Mouse (Mus musculus): ENCODE data around the gene Vmn1r115. TPM values are rescaled to one million over a fixed set of nuclear protein-coding genes. Genes with fewer than 3 reads are reported as not detected.

The Vmn1r115 gene
- not detected in 2 replicates for polyA plus RNA-seq (2015; fragmentation: Nextera tagmentation; extraction: Ambion mirVana)

DNA sequence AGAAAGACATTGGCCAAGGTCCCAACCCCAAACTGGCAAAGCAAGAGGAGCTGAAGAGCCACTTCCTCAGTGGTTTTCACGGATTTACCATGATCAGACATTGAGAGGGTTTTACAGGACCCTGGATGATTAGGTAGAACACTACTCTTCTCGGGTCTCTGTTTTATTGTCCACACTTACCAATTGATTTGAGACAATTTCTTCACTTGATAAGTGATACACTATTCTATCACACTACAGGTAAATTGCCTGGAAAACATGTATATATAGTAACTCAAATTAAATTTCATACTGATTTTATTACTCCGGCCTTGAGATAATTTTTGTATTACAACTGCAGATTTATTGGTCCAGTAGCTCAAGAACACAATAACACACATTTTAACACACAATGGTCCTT is at the start of gene Vmn1r115:
TSS of gene Vmn1r115 (minus strand) at position 101 of the 400 bp plus-strand sequence.

DNA sequence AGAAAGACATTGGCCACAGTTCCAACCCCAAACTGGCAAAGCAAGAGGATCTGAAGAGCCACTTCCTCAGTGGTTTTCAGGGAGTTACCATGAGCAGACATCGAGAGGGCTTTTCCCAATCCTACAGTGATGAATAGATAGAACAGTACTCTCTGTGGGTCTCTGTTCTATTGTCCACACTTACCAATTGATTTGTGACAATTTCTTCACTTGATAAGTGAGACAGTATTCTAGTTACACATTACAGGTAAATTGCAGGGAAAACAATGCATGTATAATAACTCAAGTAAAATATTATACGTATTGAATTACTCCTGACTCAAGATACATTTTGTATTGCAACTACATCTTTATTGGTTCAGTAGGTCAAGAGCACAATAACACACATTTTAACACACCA is 39.2 kb upstream of the Vmn1r115 start, which contains the start of gene Vmn1r117:
TSS of gene Vmn1r117 (minus strand) at position 101 of the 400 bp plus-strand sequence.

GRCm38 (mm10) chr7:20871956-20872355 is 27.2 kb upstream of the Vmn1r115 start, which contains the start of gene Vmn1r116:
TSS of gene Vmn1r116 (plus strand) at chr7:20872256.

GRCm38 (mm10) chr7:20812086-20812485 is 32.7 kb downstream of the Vmn1r115 start, which contains the start of gene Vmn1r114:
TSS of gene Vmn1r114 (minus strand) at chr7:20812186.

Other genes starting within 250 kb of the Vmn1r115 start
- gene Gm4513, start 246.0 kb downstream of the Vmn1r115 start, polyA plus RNA-seq (2015; fragmentation: Nextera tagmentation; extraction: Ambion mirVana) = not detected in 2 replicates
- gene Vmn1r107, start 176.1 kb downstream of the Vmn1r115 start, polyA plus RNA-seq (2015; fragmentation: Nextera tagmentation; extraction: Ambion mirVana) = not detected in 2 replicates
- not detected in 2 replicates for gene Vmn1r111, start 141.8 kb downstream of the Vmn1r115 start, polyA plus RNA-seq (2015; fragmentation: Nextera tagmentation; extraction: Ambion mirVana)
- gene Gm10668, start 114.4 kb downstream of the Vmn1r115 start, polyA plus RNA-seq (2015; fragmentation: Nextera tagmentation; extraction: Ambion mirVana) = not detected in 2 replicates
- gene Vmn1r112, start 73.8 kb downstream of the Vmn1r115 start, polyA plus RNA-seq (2015; fragmentation: Nextera tagmentation; extraction: Ambion mirVana) = not detected in 2 replicates
- not detected in 2 replicates for gene Vmn1r113, start 57.7 kb downstream of the Vmn1r115 start, polyA plus RNA-seq (2015; fragmentation: Nextera tagmentation; extraction: Ambion mirVana)
- gene Vmn1r114, start 32.8 kb downstream of the Vmn1r115 start, polyA plus RNA-seq (2015; fragmentation: Nextera tagmentation; extraction: Ambion mirVana) = not detected in 2 replicates
- not detected in 2 replicates for gene Vmn1r116, start 27.3 kb upstream of the Vmn1r115 start, polyA plus RNA-seq (2015; fragmentation: Nextera tagmentation; extraction: Ambion mirVana)
- gene Vmn1r117, start 39.1 kb upstream of the Vmn1r115 start, polyA plus RNA-seq (2015; fragmentation: Nextera tagmentation; extraction: Ambion mirVana) = not detected in 2 replicates
- not detected in 2 replicates for gene Vmn1r118, start 67.4 kb upstream of the Vmn1r115 start, polyA plus RNA-seq (2015; fragmentation: Nextera tagmentation; extraction: Ambion mirVana)
- not detected in 2 replicates for gene Vmn1r119, start 167.5 kb upstream of the Vmn1r115 start, polyA plus RNA-seq (2015; fragmentation: Nextera tagmentation; extraction: Ambion mirVana)
- not detected in 2 replicates for gene Vmn1r120, start 208.8 kb upstream of the Vmn1r115 start, polyA plus RNA-seq (2015; fragmentation: Nextera tagmentation; extraction: Ambion mirVana)